Comparison of ENCODE assay signal across 9 mouse cellular contexts in the genomic region with DNA sequence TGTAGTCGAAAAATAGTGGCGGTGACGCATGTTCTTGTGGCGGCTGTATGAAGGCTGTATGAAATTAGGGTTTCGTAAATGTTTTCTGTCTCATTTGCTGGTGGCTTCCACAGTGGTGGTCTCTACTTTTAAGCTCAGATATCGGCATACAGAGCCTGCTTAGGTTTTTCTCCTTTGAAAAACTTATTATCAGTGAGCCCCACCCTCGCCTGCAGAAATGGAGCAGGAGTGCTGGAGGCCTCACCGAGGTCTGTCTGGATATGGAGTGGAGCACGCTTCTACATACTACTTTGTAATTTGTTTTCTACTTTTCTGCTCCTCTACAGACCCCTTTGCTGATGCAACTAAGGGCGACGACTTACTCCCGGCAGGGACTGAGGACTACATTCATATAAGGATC. TPM values are rescaled to one million over a fixed set of nuclear protein-coding genes. Genes with fewer than 3 reads are reported as not detected.
A peak's percentile ranks its signal among the peaks of the same experiment; 100 is the strongest.
DNase-seq lines count a peak whose midpoint lies in the region; ATAC-seq and TF ChIP-seq lines count a peak whose summit lies in the region.
"Had no signal": no experiment of that assay in that cellular context is flagged by ENCODE, and none has a peak within 500 bp of the region (broad histone marks: within the 10 kb centered on the region; RNA-seq: fewer than 3 reads in every experiment).

No protein-coding gene starts in this region.

- ATAC-seq in hindbrain, embryonic 12.5 days (ENCODE audit: low FRiP score), result no peak

- H3K36me3 ChIP-seq in heart, adult 2 months (ENCODE audit: control insufficient read depth, insufficient read depth, low read length), result no peaks in the 10 kb centered on the region
- H3K36me3 ChIP-seq in ES-Bruce4 (ENCODE audit: control insufficient read depth, insufficient read depth, low read length, poor library complexity, severe bottlenecking) (peaks cover 7% of the 10 kb centered on the region), macrophage (ENCODE audit: inconsistent target) (peaks cover 20% of the 10 kb centered on the region)
- H3K36me3 ChIP-seq in hindbrain, embryonic 12.5 days, result peaks cover 26% of the 10 kb centered on the region

- TF ChIP-seq EP300 in heart, adult 2 months (IDR thresholded peaks at IDR 0.05; ENCODE audit: insufficient read depth, low read depth, low read length), result no peak
- no peak for TF ChIP-seq EP300 in ES-Bruce4 (IDR thresholded peaks at IDR 0.05; ENCODE audit: insufficient read depth, low read depth, low read length)

- no peak overlapping the region for H3K9ac ChIP-seq in heart, adult 2 months (ENCODE audit: low read depth, low read length)
- H3K9ac ChIP-seq in ES-Bruce4 (ENCODE audit: low read depth, poor library complexity, severe bottlenecking), result peak overlapping the region; percentile 94; the same call in 1 of the 2 replicates
- H3K9ac ChIP-seq in hindbrain, embryonic 12.5 days, result peak overlapping the region; percentile 100

- H3K27ac ChIP-seq in heart, adult 2 months, result no peak overlapping the region
- H3K27ac ChIP-seq in ES-Bruce4 (ENCODE audit: insufficient read depth, low read length), result no peak overlapping the region
- no peak overlapping the region for H3K27ac ChIP-seq in hindbrain, embryonic 12.5 days
- peak overlapping the region; percentile 57; the same call in 1 of the 2 replicates for H3K27ac ChIP-seq in macrophage

- H3K9me3 ChIP-seq in ES-Bruce4 (replicated peaks; ENCODE audit: control insufficient read depth, insufficient read depth, low read length, poor library complexity, severe bottlenecking), result no peaks in the 10 kb centered on the region
- no peaks in the 10 kb centered on the region for H3K9me3 ChIP-seq in hindbrain, embryonic 12.5 days (replicated peaks)

- H3K4me2 ChIP-seq in hindbrain, embryonic 12.5 days (replicated peaks), result peak overlapping the region; percentile 91

- H3K27me3 ChIP-seq in heart, adult 2 months (ENCODE audit: control insufficient read depth, insufficient read depth, low read length), result no peaks in the 10 kb centered on the region
- H3K27me3 ChIP-seq in ES-Bruce4 (ENCODE audit: control insufficient read depth, insufficient read depth, low read length, poor library complexity, severe bottlenecking), result no peaks in the 10 kb centered on the region
- no peaks in the 10 kb centered on the region for H3K27me3 ChIP-seq in hindbrain, embryonic 12.5 days

- no peak for TF ChIP-seq POLR2A in heart, adult 2 months (IDR thresholded peaks at IDR 0.05; ENCODE audit: insufficient read depth, low read depth, low read length)
- TF ChIP-seq POLR2A in ES-Bruce4 (IDR thresholded peaks at IDR 0.05; ENCODE audit: insufficient read depth, low read length), result no peak

- H3K4me1 ChIP-seq in heart, adult 2 months (ENCODE audit: control insufficient read depth, insufficient read depth, low read length), result peaks cover 2% of the 10 kb centered on the region; the same call in 1 of the 2 replicates
- H3K4me1 ChIP-seq in ES-Bruce4 (ENCODE audit: control insufficient read depth, insufficient read depth, low read length), result no peaks in the 10 kb centered on the region
- peaks cover 20% of the 10 kb centered on the region for H3K4me1 ChIP-seq in hindbrain, embryonic 12.5 days

- no peaks in the 10 kb centered on the region for H3K79me2 ChIP-seq in heart, adult 2 months (replicated peaks; ENCODE audit: control insufficient read depth, insufficient read depth, low read length)
- peaks cover 14% of the 10 kb centered on the region for H3K79me2 ChIP-seq in macrophage (ENCODE audit: inconsistent target)

- 74% methylated on average over 12 of the region's 12 CpGs for WGBS in heart, adult 2 months
- WGBS in hindbrain, embryonic 12.5 days, result 81% methylated on average over 12 of the region's 12 CpGs
- whole genome bisulfite sequencing in macrophage (ENCODE audit: missing documents), result 88% methylated on average over 12 of the region's 12 CpGs

- intact Hi-C loops in heart, adult 2 months (cut with DNase I), result no loop called here

- H3K4me3 ChIP-seq in heart, adult 2 months, result peak overlapping the region; percentile 44
- no peak overlapping the region for H3K4me3 ChIP-seq in ES-Bruce4 (ENCODE audit: low read depth, low read length)
- H3K4me3 ChIP-seq in hindbrain, embryonic 12.5 days, result peak overlapping the region; percentile 89
- peak overlapping the region; percentile 88 for H3K4me3 ChIP-seq in macrophage (ENCODE audit: inconsistent target)

- no peak for TF ChIP-seq CTCF in heart, adult 2 months (IDR thresholded peaks at IDR 0.05)
- no peak for TF ChIP-seq CTCF in ES-Bruce4 (IDR thresholded peaks at IDR 0.05; ENCODE audit: low read depth, low read length)

- DNase-seq in heart, adult 2 months, result no peak
- no peak for DNase-seq in heart, postnatal 4 days
- no peak for DNase-seq in ovary, postnatal 14 days (ENCODE audit: low spot score)
- DNase-seq in adrenal gland, postnatal 25 days, result no peak
- no peak for DNase-seq in urinary bladder, postnatal 36 days (ENCODE audit: low spot score in 2 of 2)

RNA-seq across cellular contexts. Expression of gene Eif1b, which starts 1.7 kb away (rescaled TPM):
- 10 to 100 TPM; 64.9 to 65.9 TPM for total RNA-seq in heart, adult 2 months (2021)
- polyA plus RNA-seq in heart, adult 2 months (2012; rRNA removed), result 38.0 and 38.3 TPM in 2 replicates
- total RNA-seq in heart, postnatal 4 days (2021), result 10 to 100 TPM; 64.6 to 68.6 TPM
- 27.0 TPM in 2 replicates for polyA plus RNA-seq in ES-Bruce4 (2011; ENCODE audit: insufficient read depth, insufficient read length, low read depth, missing spikeins)
- polyA plus RNA-seq in hindbrain, embryonic 12.5 days (2016; fragmentation: Nextera tagmentation; extraction: Ambion mirVana), result 284 and 287 TPM in 2 replicates
- total RNA-seq in macrophage (2018; cell fraction: chromatin; rRNA removed), result 10 to 100 TPM in 6 of 26 experiments, 1 to 10 TPM in 20; 1.1 to 16.3 (median 6.8) TPM
- 10 to 100 TPM; 59.5 to 89.6 (median 71.8) TPM for total RNA-seq in macrophage (2018; cell fraction: cytosol; rRNA removed)
- 10 to 100 TPM in 24 of 26 experiments, 1 to 10 TPM in 2; 9.5 to 41.6 (median 21.1) TPM for total RNA-seq in macrophage (2018; cell fraction: nucleus; rRNA removed)
- polyA plus RNA-seq in macrophage (2018), result 57.9 to 84.6 TPM (median 76.0 TPM) in 3 replicates
- total RNA-seq in adrenal gland, postnatal 25 days (2021), result 45.6 and 51.8 TPM in 2 replicates

RNA-seq across cellular contexts. Expression of gene Entpd3, which starts 45.8 kb away (rescaled TPM):
- total RNA-seq in heart, adult 2 months (2021), result under 1 TPM in 1 of 2 experiments, not detected in 1; 0.07 TPM
- 0.23 and 0.26 TPM in 2 replicates for polyA plus RNA-seq in heart, adult 2 months (2012; rRNA removed)
- total RNA-seq in heart, postnatal 4 days (2021), result under 1 TPM; 0.07 to 0.09 TPM
- polyA plus RNA-seq in ES-Bruce4 (2011; ENCODE audit: insufficient read depth, insufficient read length, low read depth, missing spikeins), result 0.58 and 1.3 TPM in 2 replicates
- 1.1 and 1.3 TPM in 2 replicates for polyA plus RNA-seq in hindbrain, embryonic 12.5 days (2016; fragmentation: Nextera tagmentation; extraction: Ambion mirVana)
- under 1 TPM in 1 of 26 experiments, not detected in 25; 0.25 TPM for total RNA-seq in macrophage (2018; cell fraction: chromatin; rRNA removed)
- total RNA-seq in macrophage (2018; cell fraction: cytosol; rRNA removed), result under 1 TPM in 8 of 26 experiments, not detected in 18; under 0.01 to 0.13 (median 0.05) TPM
- under 1 TPM in 4 of 26 experiments, not detected in 22; 0.17 to 0.29 (median 0.19) TPM for total RNA-seq in macrophage (2018; cell fraction: nucleus; rRNA removed)
- not detected in 3 replicates for polyA plus RNA-seq in macrophage (2018)
- total RNA-seq in adrenal gland, postnatal 25 days (2021), result 1.8 and 2.3 TPM in 2 replicates
- total RNA-seq: gastrocnemius, postnatal 25 days had no signal
